Mouse (Mus musculus) lung, adult 2 months (tissue): ENCODE measurements around the gene Barx2. TPM values are rescaled to one million over a fixed set of nuclear protein-coding genes. Genes with fewer than 3 reads are reported as not detected.
"Not testable (repeated sequence)": the region's sequence is repeated elsewhere in the genome, so short reads cannot be mapped to it uniquely, and the experiment has no call there.

Experiments used
- DNase-seq: peaks from one replicate; pipeline ENCODE4 v3.0.0; 2022
- H3K4me1 ChIP-seq: fragments of 200-500 bp; 2 replicates; pipeline ENCODE4 v1.6.1; 2011; ENCODE audit warnings: low read length; ENCODE audit not compliant: control insufficient read depth, insufficient read depth
- H3K4me3 ChIP-seq: fragments of 200-500 bp; replicated peaks from 2 replicates; pipeline ENCODE3; 2011; ENCODE audit warnings: low read depth, mild to moderate bottlenecking, control low read depth, low read length; ENCODE audit errors: extremely low read depth
- CTCF ChIP-seq: fragments of 200-500 bp; IDR thresholded peaks from 2 replicates; pipeline ENCODE4 v1.5.1; 2011; ENCODE audit warnings: mild to moderate bottlenecking, low read length, control low read depth; ENCODE audit not compliant: insufficient read depth
- POLR2A ChIP-seq: fragments of 200-500 bp; IDR thresholded peaks from 2 replicates; pipeline ENCODE4 v1.6.1; 2011; ENCODE audit warnings: low read depth, mild to moderate bottlenecking, control low read depth, low read length, borderline replicate concordance; ENCODE audit errors: extremely low read depth
- WGBS: fragments of 180-500 bp; shearing (Covaris S2); methylation state at CpG from one replicate; pipeline ENCODE4 v1.1.7; 2018; 5-methylcytosine and 5-hydroxymethylcytosine counted together
- polyA plus RNA-seq: library from polyadenylated mRNA; depleted of rRNA; stranded (reverse); fragments of >200 nt; gene quantifications from 2 replicates; pipeline ENCODE4 v1.2.3, GENCODE M21; 2012; rRNA removed

Barx2 gene
- polyA plus RNA-seq = 3.0 and 15.1 TPM in 2 replicates

DNA sequence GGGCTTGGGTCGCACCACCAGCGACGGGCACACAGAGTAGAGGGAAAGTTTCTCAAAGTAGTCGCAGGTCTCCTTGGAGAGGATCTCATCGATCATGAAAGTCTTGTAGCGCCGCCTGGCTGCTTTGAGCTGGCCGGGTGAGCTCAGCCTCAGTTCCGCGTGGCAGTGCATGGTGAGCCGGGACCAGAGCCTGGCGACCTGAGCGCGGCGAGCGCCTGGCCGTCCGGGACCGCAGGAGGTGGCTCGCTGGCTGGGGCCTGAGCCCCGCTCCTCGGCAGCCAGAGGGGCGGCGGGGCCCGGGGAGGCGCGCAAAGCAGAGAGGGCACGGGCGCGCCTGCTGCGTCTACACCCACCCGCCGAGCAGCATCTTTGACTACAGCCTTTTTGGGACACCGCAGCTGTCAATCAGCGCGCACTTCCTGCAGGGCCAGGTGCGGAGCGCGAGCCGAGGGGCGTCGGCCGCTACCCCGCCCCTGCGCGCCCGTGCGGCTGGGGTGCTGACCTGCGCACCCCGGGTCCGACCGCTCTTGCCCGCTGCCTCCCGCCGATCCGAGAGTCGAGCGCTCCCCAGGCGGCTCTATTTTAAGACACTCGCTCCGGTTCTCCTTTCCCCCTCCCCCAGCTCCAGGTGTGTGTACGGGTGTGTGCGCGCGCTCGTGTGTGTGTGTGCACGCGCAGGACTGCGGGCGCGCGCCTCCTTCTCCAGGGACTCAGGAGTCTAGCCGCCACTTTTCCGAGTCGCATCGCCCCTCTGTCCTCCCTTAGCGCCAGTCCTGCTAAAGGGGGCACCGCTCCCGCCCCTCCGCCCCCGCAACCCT lies at the start of gene Barx2:
Barx2 (minus strand) TSS at position 542 of the 818 bp plus-strand sequence.
- H3K4me1 ChIP-seq = no peaks in the 10 kb centered on the region; the same call in 1 of the 2 replicates
- H3K4me3 ChIP-seq = peak within 1 kb of the TSS; percentile 16
- WGBS = 1% methylated on average over 80 of the region's 81 CpGs
- peak; percentile 17 for DNase-seq
- no peak for TF ChIP-seq POLR2A
- TF ChIP-seq CTCF = no peak

DNA sequence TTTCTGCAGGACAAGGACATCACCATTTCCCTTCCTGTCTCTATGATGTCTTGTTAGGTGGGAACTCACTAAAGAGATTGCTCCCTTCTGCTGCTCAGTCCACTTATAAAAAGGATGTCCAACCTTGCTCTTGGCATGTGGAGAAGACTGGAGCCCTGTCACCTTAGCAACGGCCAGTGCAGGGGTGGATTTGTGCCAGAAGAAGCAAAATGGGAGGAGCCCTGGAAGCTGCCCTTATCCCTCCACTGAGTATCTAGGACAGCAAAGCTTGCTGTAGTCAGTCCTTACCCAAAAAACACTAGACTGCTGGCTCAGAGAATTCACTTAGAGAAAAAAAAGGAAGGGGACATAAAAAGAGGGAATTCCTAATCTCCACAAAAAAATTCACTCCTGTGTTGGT lies 49.0 kb upstream of the Barx2 start:
- WGBS = 29% methylated on average over 1 of the region's 1 CpGs
- no peak for DNase-seq

DNA sequence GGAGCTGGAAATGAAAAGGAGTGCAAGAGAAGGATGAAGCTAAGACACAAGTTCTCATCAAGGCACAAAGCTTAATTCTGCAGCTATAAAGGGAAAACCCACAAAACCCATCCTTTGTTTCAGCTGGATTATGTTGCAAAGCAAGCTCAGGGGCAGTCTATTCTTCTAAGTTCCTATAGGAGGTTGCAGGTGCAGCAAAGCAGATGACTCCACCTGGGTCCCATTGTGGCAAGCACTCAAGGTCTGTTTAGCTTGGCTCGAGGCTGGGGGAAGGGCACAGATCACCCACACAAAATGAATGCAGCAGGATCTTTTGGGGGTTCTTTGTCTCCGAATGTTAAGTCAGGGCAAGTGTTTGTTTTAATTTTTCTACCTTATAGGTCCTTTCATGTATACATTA lies 47.2 kb upstream of the Barx2 start:
- no peak for DNase-seq
- Histone ChIP-seq H3K4me3 (no peak overlapping the region), H3K4me1 (no peaks in the 10 kb centered on the region)
- no peak for TF ChIP-seq CTCF
- WGBS = 55% methylated on average over 2 of the region's 2 CpGs

More for the DNA sequence above, 49.0 kb upstream of the Barx2 start:
- Histone ChIP-seq H3K4me3 (no peak overlapping the region), H3K4me1 (no peaks in the 10 kb centered on the region)
- TF ChIP-seq POLR2A (no peak), CTCF (no peak)

DNA sequence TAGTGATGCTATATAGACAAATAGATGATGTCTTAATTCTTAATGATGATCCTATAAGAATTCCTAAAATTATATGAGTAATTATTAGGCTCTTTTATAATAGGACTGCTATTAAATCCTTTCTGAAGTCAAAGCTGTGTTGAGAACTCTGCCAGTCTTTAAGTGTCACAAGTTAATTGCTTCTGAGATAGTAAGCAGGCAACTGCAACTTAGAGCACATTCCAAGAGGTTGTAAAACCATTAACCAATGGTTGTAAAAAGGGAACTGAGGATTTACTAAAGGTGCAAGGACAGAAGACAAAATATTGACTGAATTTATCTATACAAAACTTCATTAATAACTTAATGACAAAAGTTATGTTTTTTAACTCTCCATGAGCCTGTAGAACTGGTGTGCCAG lies 44.9 kb upstream of the Barx2 start:
- Histone ChIP-seq H3K4me1 (no peaks in the 10 kb centered on the region), H3K4me3 (no peak overlapping the region)
- no peak for DNase-seq
- TF ChIP-seq POLR2A (no peak), CTCF (no peak)

DNA sequence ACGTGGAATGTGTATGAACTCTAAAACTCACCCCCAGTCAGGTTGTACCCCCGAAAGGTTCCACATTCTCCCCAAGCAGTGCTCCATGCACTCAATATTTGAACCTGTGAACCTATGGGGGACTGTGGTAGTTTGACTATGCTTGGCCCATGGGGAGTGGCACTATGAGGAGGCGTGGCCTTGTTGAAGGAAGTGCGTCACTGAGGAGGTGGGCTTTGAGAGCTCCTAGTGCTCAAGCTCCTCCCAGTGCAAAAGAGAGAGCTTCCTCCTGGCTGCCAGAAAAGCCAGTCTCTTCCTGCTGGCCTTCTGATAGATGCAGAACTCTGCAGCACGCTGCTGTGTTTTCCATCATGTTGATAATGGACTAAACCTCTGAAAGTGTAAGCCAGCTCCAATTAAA lies 37.2 kb upstream of the Barx2 start:
- WGBS = 81% methylated on average over 5 of the region's 5 CpGs
- TF ChIP-seq POLR2A = no peak
- no peak for TF ChIP-seq CTCF
- Histone ChIP-seq H3K4me3 (no peak overlapping the region), H3K4me1 (no peaks in the 10 kb centered on the region)
- no peak for DNase-seq

DNA sequence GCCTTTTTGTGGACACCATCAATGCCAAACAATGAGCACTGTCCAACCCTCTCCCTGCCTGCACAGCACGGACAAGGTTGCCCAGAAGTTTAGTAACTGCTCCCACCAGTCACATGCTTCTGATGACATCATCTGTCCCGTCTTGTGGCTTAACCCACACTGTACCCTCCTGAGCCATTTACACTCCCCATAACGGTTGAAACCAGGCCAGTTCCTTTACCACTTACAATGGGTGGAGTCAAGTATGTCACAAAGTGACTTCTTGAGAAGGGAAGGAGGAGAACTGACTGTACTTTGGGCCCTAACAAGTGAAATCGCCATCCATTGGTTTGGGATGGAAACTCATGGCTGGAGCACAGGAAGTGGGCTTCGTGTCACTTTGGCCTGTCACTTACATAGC lies 35.8 kb upstream of the Barx2 start:
- no peak for DNase-seq
- H3K4me1 ChIP-seq = no peaks in the 10 kb centered on the region
- WGBS = 77% methylated on average over 5 of the region's 5 CpGs
- TF ChIP-seq CTCF (no peak), POLR2A (no peak)
- no peak overlapping the region for H3K4me3 ChIP-seq

DNA sequence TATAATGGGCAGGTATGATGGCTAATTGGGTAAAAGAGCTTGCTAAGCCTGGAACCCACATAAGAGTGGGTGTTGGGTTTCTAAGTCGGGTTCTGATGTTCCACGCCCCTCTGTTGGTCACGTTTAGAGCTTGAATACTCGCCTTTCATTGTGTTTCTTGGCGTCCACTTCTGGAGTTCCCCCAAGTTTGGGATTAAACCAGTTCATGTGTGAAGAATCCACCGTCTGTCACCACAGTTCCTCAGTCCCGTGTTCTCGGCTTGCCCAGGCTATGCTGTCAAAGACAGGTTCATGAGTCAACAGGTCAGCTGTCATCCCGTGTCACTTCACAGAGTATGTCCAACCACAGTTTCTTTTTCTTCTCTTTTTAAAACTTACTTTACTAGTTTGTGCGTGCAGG lies 33.8 kb upstream of the Barx2 start:
- TF ChIP-seq POLR2A (no peak), CTCF (no peak)
- Histone ChIP-seq H3K4me3 (no peak overlapping the region), H3K4me1 (no peaks in the 10 kb centered on the region)
- DNase-seq = no peak
- WGBS = 69% methylated on average over 10 of the region's 10 CpGs

DNA sequence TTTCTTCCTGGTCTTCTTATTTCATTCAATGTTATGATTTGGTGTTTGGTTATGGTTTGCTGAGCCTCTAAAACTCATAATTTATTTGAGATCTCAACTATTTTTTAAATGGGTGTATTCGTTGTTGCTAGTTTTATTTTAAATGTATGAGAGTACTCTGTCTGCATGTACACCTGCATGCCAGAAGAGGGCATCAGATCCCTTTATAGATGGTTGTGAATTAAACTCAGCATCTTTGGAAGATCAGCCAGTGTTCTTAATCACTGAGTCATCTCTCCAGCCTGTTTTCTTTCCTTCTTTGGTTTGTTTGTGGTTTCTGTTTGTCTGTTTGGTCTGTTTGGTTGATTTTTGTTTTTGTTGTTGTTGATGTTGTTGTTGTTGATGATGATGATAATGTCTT lies 29.1 kb upstream of the Barx2 start:
- Histone ChIP-seq H3K4me3 (no peak overlapping the region), H3K4me1 (no peaks in the 10 kb centered on the region)
- DNase-seq = no peak
- no peak for TF ChIP-seq CTCF
- 36% methylated on average over 1 of the region's 1 CpGs for WGBS

DNA sequence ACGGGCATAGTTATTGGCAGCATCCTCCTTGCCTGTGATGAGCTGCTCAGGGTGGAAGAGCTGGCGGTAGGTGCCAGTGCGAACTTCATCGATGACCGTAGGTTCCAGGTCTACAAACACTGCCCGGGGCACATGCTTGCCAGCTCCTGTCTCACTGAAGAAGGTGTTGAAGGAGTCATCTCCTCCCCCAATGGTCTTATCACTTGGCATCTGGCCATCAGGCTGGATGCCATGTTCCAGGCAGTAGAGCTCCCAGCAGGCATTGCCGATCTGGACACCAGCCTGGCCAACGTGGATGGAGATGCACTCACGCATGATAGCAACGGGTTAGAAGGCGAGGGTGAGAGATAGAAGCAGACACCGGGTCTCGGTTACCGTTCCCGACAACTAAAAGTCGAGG lies 23.2 kb upstream of the Barx2 start:
- not testable (repeated sequence) for H3K4me3 ChIP-seq, DNase-seq, H3K4me1 ChIP-seq
- WGBS = 91% methylated on average over 15 of the region's 16 CpGs

DNA sequence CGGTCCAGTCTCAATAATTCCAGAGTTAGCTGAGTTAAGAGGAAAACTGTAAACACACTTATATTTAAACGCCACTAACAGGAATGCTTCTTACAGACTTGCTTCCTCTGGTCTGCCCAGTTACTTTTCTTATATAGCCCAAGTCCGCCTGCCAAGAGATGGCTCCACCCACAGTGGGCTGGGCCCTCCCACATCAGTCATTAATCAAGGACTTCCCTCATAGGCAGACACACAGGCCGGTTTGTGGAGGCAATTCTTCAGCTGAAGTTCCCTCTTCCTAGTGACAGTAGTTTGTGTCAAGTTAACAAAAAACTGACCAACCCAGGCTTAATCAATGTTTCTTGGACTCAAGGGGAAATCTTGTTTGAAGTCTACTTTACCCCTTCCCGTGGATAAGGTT lies 18.4 kb upstream of the Barx2 start:
- no peak for DNase-seq
- 40% methylated on average over 5 of the region's 5 CpGs for WGBS
- no peak for TF ChIP-seq CTCF
- no peak for TF ChIP-seq POLR2A

More for the DNA sequence above, 18.4 kb upstream of the Barx2 start:
- Histone ChIP-seq H3K4me3 (no peak overlapping the region), H3K4me1 (no peaks in the 10 kb centered on the region)
